Mouse (Mus musculus) stomach, embryonic 14.5 days (tissue): ENCODE measurements around the gene Zbtb48. TPM values are rescaled to one million over a fixed set of nuclear protein-coding genes. Genes with fewer than 3 reads are reported as not detected.

ENCODE experiments used
- ATAC-seq: fragments of 200-750 bp; cut with Nextera tagmentation; 2 replicates; pipeline ENCODE4 v1.8.0; 2017; ENCODE audit warnings: low read depth, moderate TSS enrichment; ENCODE audit not compliant: insufficient number of reproducible peaks, insufficient read depth, low FRiP score
- H3K27ac ChIP-seq: fragments of 300-500 bp; sonication (generic); 2 replicates; pipeline ENCODE4 v1.5.1; 2014; ENCODE audit warnings: mild to moderate bottlenecking, low read length, moderate library complexity, mixed read lengths
- H3K27me3 ChIP-seq: fragments of 300-500 bp; sonication (generic); 2 replicates; pipeline ENCODE4 v1.6.1; 2014; ENCODE audit warnings: low read length, control low read depth, mixed read lengths; ENCODE audit not compliant: control insufficient read depth, insufficient read depth
- H3K36me3 ChIP-seq: fragments of 300-500 bp; sonication (generic); 2 replicates; pipeline ENCODE4 v1.6.1; 2014; ENCODE audit warnings: mild to moderate bottlenecking, control low read depth, low read length, moderate library complexity, mixed read lengths; ENCODE audit not compliant: control insufficient read depth, insufficient read depth
- H3K4me1 ChIP-seq: fragments of 300-500 bp; sonication (generic); 2 replicates; pipeline ENCODE4 v1.6.1; 2014; ENCODE audit warnings: low read length, control low read depth, mixed read lengths; ENCODE audit not compliant: control insufficient read depth, insufficient read depth
- H3K4me2 ChIP-seq: fragments of 300-500 bp; sonication (generic); replicated peaks from 2 replicates; pipeline ENCODE4 v1.6.1; 2014; ENCODE audit warnings: low read depth, low read length, control low read depth
- H3K4me3 ChIP-seq: fragments of 300-500 bp; sonication (generic); 2 replicates; pipeline ENCODE4 v1.5.1; 2014; ENCODE audit warnings: low read depth, low read length, control low read depth
- H3K9ac ChIP-seq: fragments of 300-500 bp; sonication (generic); replicated peaks from 2 replicates; pipeline ENCODE4 v1.6.1; 2014; ENCODE audit warnings: low read depth, mild to moderate bottlenecking, control low read depth, low read length, moderate library complexity, mixed read lengths
- H3K9me3 ChIP-seq: fragments of 300-500 bp; sonication (generic); 2 replicates; pipeline ENCODE4 v1.6.1; 2016; ENCODE audit warnings: low read depth, low read length, control low read depth; ENCODE audit not compliant: control insufficient read depth
- WGBS: fragments of 180-500 bp; shearing (Covaris S2); extraction: QIAGEN DNeasy Blood & Tissue Kit; methylation state at CpG from one replicate; pipeline ENCODE4 v1.1.7; 2014; 5-methylcytosine and 5-hydroxymethylcytosine counted together
- polyA plus RNA-seq: library from polyadenylated mRNA; unstranded; fragments of >200 nt; fragmentation: Nextera tagmentation; extraction: Ambion mirVana; gene quantifications from 2 replicates; pipeline ENCODE4 v1.2.1, GENCODE M21; 2014

The Zbtb48 gene
- polyA plus RNA-seq, 1 experiment from 2014 or later, result 21.8 TPM

GRCm38 (mm10) chr4:151994228-151995171 lies 33.0 kb downstream of the Zbtb48 start:
- no peak for ATAC-seq
- peak overlapping the region; percentile 82; the same call in 1 of the 2 replicates for H3K27ac ChIP-seq
- H3K27me3 ChIP-seq, result no peaks in the 10 kb centered on the region
- H3K4me1 ChIP-seq, result peaks cover 16% of the 10 kb centered on the region; the same call in 1 of the 2 replicates
- H3K36me3 ChIP-seq, result peaks cover 24% of the 10 kb centered on the region
- H3K4me3 ChIP-seq, result peak overlapping the region; percentile 97
- H3K9ac ChIP-seq, result peak overlapping the region; percentile 98
- 1% methylated on average over 55 of the region's 61 CpGs for WGBS
- H3K9me3 ChIP-seq, result no peaks in the 10 kb centered on the region
- H3K4me2 ChIP-seq, result peak overlapping the region; percentile 76

GRCm38 (mm10) chr4:151993035-151993434 lies 34.4 kb downstream of the Zbtb48 start:
- ATAC-seq, result no peak
- H3K4me3 ChIP-seq, result no peak overlapping the region
- H3K36me3 ChIP-seq, result peaks cover 24% of the 10 kb centered on the region
- no peak overlapping the region for H3K9ac ChIP-seq
- peaks cover 22% of the 10 kb centered on the region; the same call in 1 of the 2 replicates for H3K4me1 ChIP-seq
- no peaks in the 10 kb centered on the region for H3K9me3 ChIP-seq
- H3K4me2 ChIP-seq, result no peak overlapping the region
- no peaks in the 10 kb centered on the region for H3K27me3 ChIP-seq
- H3K27ac ChIP-seq, result no peak overlapping the region
- 77% methylated on average over 6 of the region's 6 CpGs for WGBS

GRCm38 (mm10) chr4:151992091-151992490 lies 35.4 kb downstream of the Zbtb48 start:
- no peak overlapping the region for H3K27ac ChIP-seq
- peaks cover 24% of the 10 kb centered on the region for H3K36me3 ChIP-seq
- no peak for ATAC-seq
- H3K9ac ChIP-seq, result no peak overlapping the region
- peaks cover 27% of the 10 kb centered on the region; the same call in 1 of the 2 replicates for H3K4me1 ChIP-seq
- H3K9me3 ChIP-seq, result no peaks in the 10 kb centered on the region
- no peaks in the 10 kb centered on the region for H3K27me3 ChIP-seq
- WGBS, result 92% methylated on average over 9 of the region's 9 CpGs
- H3K4me3 ChIP-seq, result no peak overlapping the region
- H3K4me2 ChIP-seq, result no peak overlapping the region

- Histone ChIP-seq H3K4me1 (peaks cover 28% of the 10 kb centered on the region; the same call in 1 of the 2 replicates), H3K9ac (0 out of 2 replicates have a peak overlapping the region, but pooled peaks have one; percentile 92), H3K9me3 (no peaks in the 10 kb centered on the region), H3K4me2 (peak overlapping the region; percentile 87; the same call in 1 of the 2 replicates), H3K4me3 (peak overlapping the region; percentile 85), H3K27me3 (no peaks in the 10 kb centered on the region), H3K27ac (peak overlapping the region; percentile 80), H3K36me3 (peaks cover 24% of the 10 kb centered on the region)
- 25% methylated on average over 6 of the region's 6 CpGs for WGBS
- ATAC-seq, result peak; percentile 1; the same call in 1 of the 2 replicates
Measured at GRCm38 (mm10) chr4:151989110-151989488, 38.4 kb downstream of the Zbtb48 start.

DNA sequence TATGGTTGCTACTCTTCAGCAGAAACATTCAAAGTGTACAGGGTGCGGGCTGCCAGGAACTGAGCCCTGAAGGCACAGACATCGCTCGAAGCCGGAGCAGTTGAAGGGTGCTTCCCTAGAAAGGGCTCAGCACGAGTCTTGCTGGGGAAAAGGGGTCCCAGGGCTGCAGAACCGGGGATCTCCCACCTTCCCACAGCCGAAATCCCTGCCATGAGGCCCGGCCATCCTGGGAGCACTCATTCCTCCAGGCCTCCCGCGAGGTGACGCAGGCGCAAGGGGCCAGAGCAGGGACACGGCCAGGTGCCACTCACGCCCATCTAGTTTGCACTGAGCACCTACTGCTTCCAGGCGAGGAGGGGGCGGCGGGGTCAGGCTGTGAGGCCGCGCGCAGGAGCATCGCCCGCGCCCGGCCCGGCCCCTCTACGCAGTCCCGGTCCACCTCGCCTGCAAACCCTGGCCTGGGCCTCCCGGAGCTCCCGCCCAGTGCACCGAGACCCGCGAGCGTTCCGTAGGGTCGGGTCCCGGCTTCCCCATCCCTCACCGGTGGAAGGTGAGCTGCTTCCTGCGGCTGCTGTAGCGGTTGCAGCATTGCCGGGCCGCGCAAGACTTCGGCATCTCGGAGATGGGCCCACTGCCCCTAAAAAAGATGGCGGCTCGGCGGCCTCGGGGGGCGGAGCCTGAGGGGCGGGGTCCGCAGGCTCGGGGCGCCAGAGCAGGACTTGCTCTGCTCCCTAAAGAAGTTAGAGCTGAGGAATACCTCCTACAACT lies 38.9 kb downstream of the Zbtb48 start, which contains the start of gene Thap3:
TSS of gene Thap3 (minus strand) at position 656 of the 768 bp plus-strand sequence.
- H3K4me3 ChIP-seq, result peak within 1 kb of the TSS; percentile 85
- peaks cover 22% of the 10 kb centered on the region; the same call in 1 of the 2 replicates for H3K4me1 ChIP-seq
- peak within 1 kb of the TSS; percentile 80 for H3K27ac ChIP-seq
- peak; percentile 75 for ATAC-seq
- no peaks in the 10 kb centered on the region for H3K27me3 ChIP-seq
- H3K4me2 ChIP-seq, result peak within 1 kb of the TSS; percentile 87
- WGBS, result 1% methylated on average over 54 of the region's 54 CpGs
- no peaks in the 10 kb centered on the region for H3K9me3 ChIP-seq
- H3K9ac ChIP-seq, result peak within 1 kb of the TSS; percentile 92
- peaks cover 25% of the 10 kb centered on the region for H3K36me3 ChIP-seq

DNA sequence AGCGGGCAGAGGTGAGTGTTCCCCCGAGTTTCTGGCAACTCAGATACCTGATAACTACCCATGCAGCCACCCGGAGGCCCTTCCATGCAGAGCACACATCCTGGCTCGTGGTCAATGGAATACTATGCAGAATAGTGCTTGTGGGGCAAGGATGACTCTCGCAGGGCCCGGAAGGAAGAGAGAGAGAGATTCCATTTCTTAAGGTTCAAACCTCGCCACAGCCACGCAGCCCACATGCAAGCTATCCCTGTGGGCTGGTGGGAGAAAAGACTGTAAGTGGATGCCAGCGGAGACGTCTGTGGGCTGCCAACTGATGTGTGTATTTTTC lies 39.5 kb downstream of the Zbtb48 start:
- H3K36me3 ChIP-seq, result peaks cover 29% of the 10 kb centered on the region
- H3K4me1 ChIP-seq, result peaks cover 21% of the 10 kb centered on the region; the same call in 1 of the 2 replicates
- peak overlapping the region; percentile 87 for H3K4me2 ChIP-seq
- peak overlapping the region; percentile 80 for H3K27ac ChIP-seq
- peak overlapping the region; percentile 85 for H3K4me3 ChIP-seq
- no peak for ATAC-seq
- H3K9ac ChIP-seq, result peak overlapping the region; percentile 92
- H3K9me3 ChIP-seq, result no peaks in the 10 kb centered on the region
- H3K27me3 ChIP-seq, result no peaks in the 10 kb centered on the region
- 21% methylated on average over 10 of the region's 10 CpGs for WGBS

DNA sequence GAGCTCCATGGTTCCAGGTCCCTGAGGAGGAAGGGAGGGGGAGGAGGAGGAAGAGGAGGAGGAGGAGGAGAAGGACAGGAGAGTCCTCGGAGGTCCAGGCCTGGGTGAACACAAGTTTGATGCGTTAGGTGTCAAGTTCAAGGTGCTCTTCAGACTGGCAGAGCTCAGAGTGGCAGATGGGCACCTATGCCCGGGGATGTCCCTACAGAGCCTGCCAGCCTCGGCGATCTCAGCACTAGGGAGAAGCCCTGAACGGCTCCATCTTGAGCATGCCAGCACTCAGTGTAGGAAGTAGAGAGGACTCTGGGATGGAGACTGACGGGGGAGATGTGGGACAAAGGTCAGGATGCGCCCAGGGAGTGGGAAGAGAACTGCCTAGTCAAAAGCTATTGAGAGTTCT lies 40.8 kb downstream of the Zbtb48 start:
- Histone ChIP-seq H3K4me1 (peaks cover 21% of the 10 kb centered on the region; the same call in 1 of the 2 replicates), H3K36me3 (peaks cover 22% of the 10 kb centered on the region), H3K9ac (no peak overlapping the region), H3K9me3 (no peaks in the 10 kb centered on the region), H3K4me2 (no peak overlapping the region), H3K27ac (no peak overlapping the region), H3K4me3 (no peak overlapping the region), H3K27me3 (no peaks in the 10 kb centered on the region)
- WGBS, result 61% methylated on average over 8 of the region's 8 CpGs
- ATAC-seq, result no peak

DNA sequence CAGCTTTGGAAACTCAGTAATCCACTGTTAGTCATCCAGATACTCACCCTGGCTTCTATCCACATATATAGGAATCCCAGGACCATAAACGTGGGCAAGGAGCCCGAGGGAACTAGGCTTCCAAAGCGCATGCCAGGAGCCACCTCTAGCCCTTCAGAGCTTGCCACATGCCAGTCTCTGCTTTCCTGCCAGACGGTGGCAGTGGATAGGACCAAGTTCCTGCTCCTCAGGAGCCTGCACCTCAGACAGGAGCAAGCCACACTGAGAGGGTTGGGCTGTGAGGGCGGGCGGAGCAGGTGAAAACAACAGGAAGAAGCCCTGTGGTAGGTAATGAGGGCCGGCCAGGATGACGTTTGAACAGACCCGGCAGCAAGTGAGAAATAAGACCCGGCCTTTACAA lies 41.6 kb downstream of the Zbtb48 start:
- H3K9me3 ChIP-seq, result no peaks in the 10 kb centered on the region
- H3K27me3 ChIP-seq, result no peaks in the 10 kb centered on the region
- no peak overlapping the region for H3K9ac ChIP-seq
- H3K4me2 ChIP-seq, result no peak overlapping the region
- no peak overlapping the region for H3K4me3 ChIP-seq
- peaks cover 18% of the 10 kb centered on the region for H3K36me3 ChIP-seq
- H3K4me1 ChIP-seq, result peaks cover 21% of the 10 kb centered on the region; the same call in 1 of the 2 replicates
- 30% methylated on average over 10 of the region's 10 CpGs for WGBS
- H3K27ac ChIP-seq, result no peak overlapping the region
- no peak; the same call in 1 of the 2 replicates for ATAC-seq
